Mouse (Mus musculus) CH12.LX (cell line): ENCODE measurements at regions not wholly inside any gene's neighbourhood (a gene's known extent, or its start where the extent isn't known, plus 50 kb on each side); places are given as distances from the start of the nearest gene placed in this dataset.
"Not testable (repeated sequence)": the region's sequence is repeated elsewhere in the genome, so short reads cannot be mapped to it uniquely, and the experiment has no call there.

Experiments
- DNase-seq: peaks from one replicate; pipeline ENCODE4 v3.0.0-alpha.2; 2013; ENCODE audit errors: extremely low read depth
- H3K27ac ChIP-seq: 2 replicates; pipeline ENCODE4 v1.5.1; 2012; ENCODE audit warnings: low read depth, mild to moderate bottlenecking, control low read depth, moderate library complexity; ENCODE audit not compliant: insufficient read depth
- H3K27me3 ChIP-seq: replicated peaks from 2 replicates; pipeline ENCODE3; 2012; ENCODE audit warnings: inconsistent platforms
- H3K36me3 ChIP-seq, 2 experiments: replicated peaks in 1 of 2; 2 replicates each; pipeline versions ENCODE3 to v1.6.1; 2012; ENCODE audit warnings: inconsistent platforms in 1 of 2, low read length in 1 of 2, mild to moderate bottlenecking in 1 of 2, mixed read lengths in 1 of 2, moderate library complexity in 1 of 2; ENCODE audit not compliant: control insufficient read depth in 1 of 2, insufficient read depth in 1 of 2
- H3K4me1 ChIP-seq, 2 experiments: 2 replicates each; pipeline ENCODE4 v1.6.1; 2012; ENCODE audit warnings: inconsistent platforms in 1 of 2, moderate library complexity in 1 of 2; ENCODE audit not compliant: insufficient read depth in 2 of 2, control insufficient read depth in 1 of 2
- H3K4me2 ChIP-seq: 2 replicates; pipeline ENCODE4 v1.6.1; 2012; ENCODE audit warnings: low read depth, mild to moderate bottlenecking, control low read depth; ENCODE audit not compliant: poor library complexity, insufficient read depth, severe bottlenecking
- H3K4me3 ChIP-seq, 3 experiments: fragments of 150-350 bp in 1 of 3; sonication (generic) in 1 of 3; replicated peaks in 1 of 3; 2 replicates each; pipeline versions ENCODE3 to v1.5.1; 2011 to 2012; ENCODE audit warnings: low read depth in 2 of 3, low read length in 2 of 3, mild to moderate bottlenecking in 2 of 3, moderate library complexity in 2 of 3, control low read depth in 1 of 3, improper control_type of control experiment in 1 of 3, inconsistent platforms in 1 of 3, mixed read lengths in 1 of 3; ENCODE audit not compliant: poor library complexity in 1 of 3
- H3K79me2 ChIP-seq: replicated peaks from 2 replicates; pipeline ENCODE4 v1.6.1; 2012; ENCODE audit warnings: mild to moderate bottlenecking, moderate library complexity; ENCODE audit not compliant: control insufficient read depth, poor library complexity, insufficient read depth, severe bottlenecking; ENCODE audit errors: extremely low read depth
- H3K9ac ChIP-seq: 2 replicates; pipeline ENCODE4 v1.6.1; 2012; ENCODE audit warnings: low read depth, mild to moderate bottlenecking, control low read depth, moderate library complexity; ENCODE audit not compliant: insufficient read depth
- H3K9me3 ChIP-seq: replicated peaks from 2 replicates; pipeline ENCODE3; 2012; ENCODE audit warnings: low read length, inconsistent platforms, mixed read lengths
- dilution Hi-C: fragments of 300-500 bp; cut with MboI; formaldehyde crosslinking; loops from 2 replicates; pipeline ENCODE4 v1.14.3; 2020; ENCODE audit warnings: low sequenced_read_pairs; ENCODE audit not compliant: extremely low pct_unique_long_range_greater_than_20kb, extremely low pct_ligation_motif_present
- in situ Hi-C: fragments of 300-500 bp; cut with MboI; formaldehyde crosslinking; loops from 3 replicates; pipeline ENCODE4 v1.14.3; 2019; ENCODE audit warnings: low sequenced_read_pairs, low pct_ligation_motif_present, low pct_unique_long_range_greater_than_20kb, mixed read lengths

- dilution Hi-C loops: not testable (repeated sequence)
These were observed 62.7 kb upstream of the Dynlt1c start for GRCm38 (mm10) chr17:6538723-6539122.

DNA sequence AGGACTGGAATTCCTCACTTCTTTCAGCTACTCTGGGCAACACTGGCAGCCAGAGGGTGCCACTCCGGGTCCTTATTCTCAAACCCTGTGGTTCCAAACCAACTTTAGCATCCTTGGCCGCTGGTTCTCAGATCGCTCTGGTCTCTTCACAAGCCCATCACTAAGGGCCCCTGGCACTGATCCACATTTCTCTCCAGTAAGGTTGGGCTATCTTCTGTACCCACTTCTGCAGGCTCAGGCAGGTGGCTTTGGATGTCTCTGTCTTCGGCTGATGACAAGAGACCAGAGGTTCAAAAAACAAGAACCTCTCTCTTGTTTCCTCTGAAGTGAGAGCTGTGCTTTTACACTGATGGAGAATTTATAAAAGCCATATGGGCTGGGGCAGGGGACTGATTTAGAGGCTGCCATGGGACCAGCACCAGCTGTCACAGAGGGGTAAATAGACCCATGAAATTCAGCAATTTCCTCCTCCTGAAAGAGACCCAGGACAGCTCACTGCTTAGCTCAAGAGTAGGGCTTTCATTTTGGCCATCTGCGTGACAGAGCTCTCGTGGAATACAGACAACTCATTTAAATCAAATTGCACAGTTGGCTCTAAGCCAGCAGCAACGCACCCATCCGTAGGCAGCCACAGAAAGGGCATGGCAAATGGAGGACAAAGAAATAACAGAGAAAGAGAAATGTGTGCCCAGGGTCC lies 54.3 kb upstream of the Dynlt1c start:
- dilution Hi-C loops, H3K9ac ChIP-seq, H3K9me3 ChIP-seq, H3K79me2 ChIP-seq, H3K36me3 ChIP-seq, H3K4me1 ChIP-seq, H3K4me2 ChIP-seq, H3K27ac ChIP-seq, H3K27me3 ChIP-seq, H3K4me3 ChIP-seq, DNase-seq, in situ Hi-C loops: not testable (repeated sequence)

More at GRCm38 (mm10) chr17:6538723-6539122, 62.7 kb upstream of the Dynlt1c start:
- H3K4me3 ChIP-seq, H3K36me3 ChIP-seq, in situ Hi-C loops, H3K79me2 ChIP-seq, H3K27ac ChIP-seq, H3K9ac ChIP-seq, DNase-seq, H3K9me3 ChIP-seq, H3K4me1 ChIP-seq, H3K27me3 ChIP-seq, H3K4me2 ChIP-seq: not testable (repeated sequence)

DNA sequence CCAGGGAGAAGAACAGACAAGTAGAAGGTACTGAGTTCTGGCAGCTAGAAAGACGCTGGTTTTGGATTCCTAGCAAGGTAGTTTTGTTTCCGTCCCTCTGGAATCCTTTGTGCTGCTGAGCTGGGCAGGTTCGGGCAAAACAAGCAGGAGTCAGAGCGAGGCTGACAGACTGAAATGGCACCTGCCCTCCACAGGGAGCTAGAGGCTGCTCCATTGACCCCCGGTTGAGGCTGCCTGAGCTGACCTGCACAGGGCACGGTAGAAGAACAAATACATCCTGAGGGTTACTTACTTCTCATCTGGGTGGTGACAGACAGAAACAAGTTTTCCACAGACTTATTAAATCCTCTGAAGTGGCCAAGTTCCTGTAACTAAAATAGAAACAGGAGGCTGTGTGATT lies 53.5 kb upstream of the Dynlt1c start:
- H3K9ac ChIP-seq, H3K27ac ChIP-seq, H3K27me3 ChIP-seq, dilution Hi-C loops, H3K79me2 ChIP-seq, in situ Hi-C loops, DNase-seq, H3K4me2 ChIP-seq, H3K4me3 ChIP-seq, H3K9me3 ChIP-seq, H3K36me3 ChIP-seq, H3K4me1 ChIP-seq: not testable (repeated sequence)
